Mouse (Mus musculus): Measurements from ENCODE around the gene Vwa7. TPM values are rescaled to one million over a fixed set of nuclear protein-coding genes. Genes with fewer than 3 reads are reported as not detected.

The Vwa7 gene
- polyA plus RNA-seq, 1 experiment from 2014 or later = 0.15 TPM

DNA sequence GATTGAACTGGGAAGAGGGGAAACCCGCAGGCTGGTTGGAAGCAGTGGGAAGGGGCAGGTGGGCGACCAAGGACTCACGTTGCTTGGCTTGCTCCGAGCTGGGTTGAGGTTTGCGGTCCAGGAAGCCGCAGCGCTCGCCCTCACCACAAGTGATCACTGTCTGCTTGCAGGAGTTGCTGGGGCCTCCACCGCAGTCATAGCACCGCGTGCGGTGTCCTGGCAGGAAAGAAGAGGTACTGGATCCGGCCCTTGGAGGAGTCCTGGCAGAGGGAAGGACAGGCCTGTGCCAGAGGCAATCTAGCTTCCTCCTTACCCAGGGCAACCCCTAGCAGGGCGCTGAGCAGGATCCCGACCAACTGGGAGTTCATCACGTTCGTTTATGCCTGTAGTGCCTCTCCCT, 57.7 kb downstream of the Vwa7 start:
- WGBS = 45% methylated on average over 17 of the region's 17 CpGs
- H3K9me3 ChIP-seq (replicated peaks) = no peaks in the 10 kb centered on the region
- H3K27me3 ChIP-seq (ENCODE audit: low read depth, poor library complexity, severe bottlenecking) = peaks cover 25% of the 10 kb centered on the region
- H3K4me1 ChIP-seq = peaks cover 33% of the 10 kb centered on the region
- H3K27ac ChIP-seq = peak overlapping the region; percentile 53
- no peak overlapping the region for H3K4me3 ChIP-seq
- H3K36me3 ChIP-seq = no peaks in the 10 kb centered on the region
- DNase-seq (ENCODE audit: low spot score) = no peak

Other genes with a start within 250 kb of the Vwa7 start
- not detected in 2 replicates for gene Cyp21a1, start 212.0 kb upstream of the Vwa7 start, polyA plus RNA-seq (2016; fragmentation: Nextera tagmentation; extraction: Ambion mirVana)
- gene Stk19, start 179.6 kb upstream of the Vwa7 start, polyA plus RNA-seq (2016; fragmentation: Nextera tagmentation; extraction: Ambion mirVana) = 23.3 and 28.6 TPM in 2 replicates
- 77.5 and 83.5 TPM in 2 replicates for gene Dxo, start 179.6 kb upstream of the Vwa7 start, polyA plus RNA-seq (2016; fragmentation: Nextera tagmentation; extraction: Ambion mirVana)
- 57.5 and 65.0 TPM in 2 replicates for gene Skiv2l, start 166.4 kb upstream of the Vwa7 start, polyA plus RNA-seq (2016; fragmentation: Nextera tagmentation; extraction: Ambion mirVana)
- gene Nelfe, start 166.2 kb upstream of the Vwa7 start, polyA plus RNA-seq (2016; fragmentation: Nextera tagmentation; extraction: Ambion mirVana) = 151 and 155 TPM in 2 replicates
- 2.1 and 2.5 TPM in 2 replicates for gene Cfb, start 154.1 kb upstream of the Vwa7 start, polyA plus RNA-seq (2016; fragmentation: Nextera tagmentation; extraction: Ambion mirVana)
- gene Zbtb12, start 137.1 kb upstream of the Vwa7 start, polyA plus RNA-seq (2016; fragmentation: Nextera tagmentation; extraction: Ambion mirVana) = 6.2 and 6.3 TPM in 2 replicates
- gene Gm20547, start 134.5 kb upstream of the Vwa7 start, polyA plus RNA-seq (2016; fragmentation: Nextera tagmentation; extraction: Ambion mirVana) = 0.06 TPM in 1 of 2 replicates, not detected in the other
- gene C2, start 118.3 kb upstream of the Vwa7 start, polyA plus RNA-seq (2016; fragmentation: Nextera tagmentation; extraction: Ambion mirVana) = 0.29 and 0.40 TPM in 2 replicates
- gene Ehmt2, start 118.1 kb upstream of the Vwa7 start, polyA plus RNA-seq (2016; fragmentation: Nextera tagmentation; extraction: Ambion mirVana) = 109 and 116 TPM in 2 replicates
- not detected in 2 replicates for gene Slc44a4, start 102.1 kb upstream of the Vwa7 start, polyA plus RNA-seq (2016; fragmentation: Nextera tagmentation; extraction: Ambion mirVana)
- 14.6 and 16.1 TPM in 2 replicates for gene Neu1, start 85.3 kb upstream of the Vwa7 start, polyA plus RNA-seq (2016; fragmentation: Nextera tagmentation; extraction: Ambion mirVana)
- gene Hspa1b, start 57.3 kb upstream of the Vwa7 start, polyA plus RNA-seq (2016; fragmentation: Nextera tagmentation; extraction: Ambion mirVana) = 0.08 and 0.14 TPM in 2 replicates
- gene Gm20481, start 46.7 kb upstream of the Vwa7 start, polyA plus RNA-seq (2016; fragmentation: Nextera tagmentation; extraction: Ambion mirVana) = not detected in 2 replicates
- gene Hspa1a, start 44.4 kb upstream of the Vwa7 start, polyA plus RNA-seq (2016; fragmentation: Nextera tagmentation; extraction: Ambion mirVana) = 1.1 and 1.4 TPM in 2 replicates
- gene Hspa1l, start 43.9 kb upstream of the Vwa7 start, polyA plus RNA-seq (2016; fragmentation: Nextera tagmentation; extraction: Ambion mirVana) = 0.58 and 0.85 TPM in 2 replicates
- gene Lsm2, start 34.7 kb upstream of the Vwa7 start, polyA plus RNA-seq (2016; fragmentation: Nextera tagmentation; extraction: Ambion mirVana) = 320 and 365 TPM in 2 replicates
- 222 and 267 TPM in 2 replicates for gene Vars, start 15.6 kb upstream of the Vwa7 start, polyA plus RNA-seq (2016; fragmentation: Nextera tagmentation; extraction: Ambion mirVana)
- 1.2 and 1.4 TPM in 2 replicates for gene Sapcd1, start 11.4 kb downstream of the Vwa7 start, polyA plus RNA-seq (2016; fragmentation: Nextera tagmentation; extraction: Ambion mirVana)
- 5.2 and 5.4 TPM in 2 replicates for gene Msh5, start 30.2 kb downstream of the Vwa7 start, polyA plus RNA-seq (2016; fragmentation: Nextera tagmentation; extraction: Ambion mirVana)
- 174 and 186 TPM in 2 replicates for gene Clic1, start 33.4 kb downstream of the Vwa7 start, polyA plus RNA-seq (2016; fragmentation: Nextera tagmentation; extraction: Ambion mirVana)
- 453 and 568 TPM in 2 replicates for gene Ddah2, start 42.5 kb downstream of the Vwa7 start, polyA plus RNA-seq (2016; fragmentation: Nextera tagmentation; extraction: Ambion mirVana)
- gene Ly6g6c, start 48.8 kb downstream of the Vwa7 start, polyA plus RNA-seq (2016; fragmentation: Nextera tagmentation; extraction: Ambion mirVana) = not detected in 2 replicates
- gene Mpig6b, start 49.6 kb downstream of the Vwa7 start, polyA plus RNA-seq (2016; fragmentation: Nextera tagmentation; extraction: Ambion mirVana) = 0.36 and 0.46 TPM in 2 replicates
- gene Ly6g6e, start 60.3 kb downstream of the Vwa7 start, polyA plus RNA-seq (2016; fragmentation: Nextera tagmentation; extraction: Ambion mirVana) = 0.81 and 0.95 TPM in 2 replicates
- gene Ly6g6d, start 61.5 kb downstream of the Vwa7 start, polyA plus RNA-seq (2016; fragmentation: Nextera tagmentation; extraction: Ambion mirVana) = 0.80 and 1.1 TPM in 2 replicates
- 0.56 and 0.66 TPM in 2 replicates for gene Ly6g6f, start 69.0 kb downstream of the Vwa7 start, polyA plus RNA-seq (2016; fragmentation: Nextera tagmentation; extraction: Ambion mirVana)
- gene Abhd16a, start 72.7 kb downstream of the Vwa7 start, polyA plus RNA-seq (2016; fragmentation: Nextera tagmentation; extraction: Ambion mirVana) = 53.3 and 63.6 TPM in 2 replicates
- not detected in 2 replicates for gene Ly6g5c, start 91.7 kb downstream of the Vwa7 start, polyA plus RNA-seq (2016; fragmentation: Nextera tagmentation; extraction: Ambion mirVana)
- 1.4 and 1.7 TPM in 2 replicates for gene Ly6g5b, start 98.8 kb downstream of the Vwa7 start, polyA plus RNA-seq (2016; fragmentation: Nextera tagmentation; extraction: Ambion mirVana)
- 33.9 and 35.8 TPM in 2 replicates for gene Gpank1, start 104.9 kb downstream of the Vwa7 start, polyA plus RNA-seq (2016; fragmentation: Nextera tagmentation; extraction: Ambion mirVana)
- 299 and 317 TPM in 2 replicates for gene Csnk2b, start 105.5 kb downstream of the Vwa7 start, polyA plus RNA-seq (2016; fragmentation: Nextera tagmentation; extraction: Ambion mirVana)
- gene D17H6S53E, start 109.8 kb downstream of the Vwa7 start, polyA plus RNA-seq (2016; fragmentation: Nextera tagmentation; extraction: Ambion mirVana) = 8.4 and 8.5 TPM in 2 replicates
- 0.39 and 0.56 TPM in 2 replicates for gene Apom, start 115.5 kb downstream of the Vwa7 start, polyA plus RNA-seq (2016; fragmentation: Nextera tagmentation; extraction: Ambion mirVana)
- 74.2 and 74.7 TPM in 2 replicates for gene Bag6, start 118.6 kb downstream of the Vwa7 start, polyA plus RNA-seq (2016; fragmentation: Nextera tagmentation; extraction: Ambion mirVana)
- gene Prrc2a, start 148.3 kb downstream of the Vwa7 start, polyA plus RNA-seq (2016; fragmentation: Nextera tagmentation; extraction: Ambion mirVana) = 213 and 229 TPM in 2 replicates
- gene Aif1, start 159.5 kb downstream of the Vwa7 start, polyA plus RNA-seq (2016; fragmentation: Nextera tagmentation; extraction: Ambion mirVana) = 1.5 and 1.8 TPM in 2 replicates
- 1.6 and 2.0 TPM in 2 replicates for gene Lst1, start 171.9 kb downstream of the Vwa7 start, polyA plus RNA-seq (2016; fragmentation: Nextera tagmentation; extraction: Ambion mirVana)
- 0.38 and 0.45 TPM in 2 replicates for gene Ltb, start 177.9 kb downstream of the Vwa7 start, polyA plus RNA-seq (2016; fragmentation: Nextera tagmentation; extraction: Ambion mirVana)
- gene Tnf, start 185.4 kb downstream of the Vwa7 start, polyA plus RNA-seq (2016; fragmentation: Nextera tagmentation; extraction: Ambion mirVana) = 0.14 TPM in 1 of 2 replicates, not detected in the other
- not detected in 2 replicates for gene Lta, start 188.8 kb downstream of the Vwa7 start, polyA plus RNA-seq (2016; fragmentation: Nextera tagmentation; extraction: Ambion mirVana)
- 0.30 and 0.33 TPM in 2 replicates for gene Gm16181, start 204.3 kb downstream of the Vwa7 start, polyA plus RNA-seq (2016; fragmentation: Nextera tagmentation; extraction: Ambion mirVana)
- gene Atp6v1g2, start 217.1 kb downstream of the Vwa7 start, polyA plus RNA-seq (2016; fragmentation: Nextera tagmentation; extraction: Ambion mirVana) = 4.5 and 5.2 TPM in 2 replicates
- gene Nfkbil1, start 219.2 kb downstream of the Vwa7 start, polyA plus RNA-seq (2016; fragmentation: Nextera tagmentation; extraction: Ambion mirVana) = 10.7 and 12.1 TPM in 2 replicates
- 749 and 792 TPM in 2 replicates for gene Ddx39b, start 225.2 kb downstream of the Vwa7 start, polyA plus RNA-seq (2016; fragmentation: Nextera tagmentation; extraction: Ambion mirVana)
- 21.4 and 23.1 TPM in 2 replicates for gene H2-D1, start 246.2 kb downstream of the Vwa7 start, polyA plus RNA-seq (2016; fragmentation: Nextera tagmentation; extraction: Ambion mirVana)